Mouse (Mus musculus) liver, adult 2 months (tissue): Measurements from ENCODE around the gene Fgfr1op2. TPM values are rescaled to one million over a fixed set of nuclear protein-coding genes. Genes with fewer than 3 reads are reported as not detected.

Source experiments
- DNase-seq: peaks from one replicate; pipeline ENCODE4 v3.0.0-alpha.2; 2011; ENCODE audit warnings: low read depth, low spot score; ENCODE audit errors: extremely low read depth
- H3K27ac ChIP-seq: fragments of 200-500 bp; replicated peaks from 2 replicates; pipeline ENCODE4 v1.5.1; 2012; ENCODE audit warnings: low read depth, mild to moderate bottlenecking, control low read depth, inconsistent platforms, low read length; ENCODE audit not compliant: insufficient read depth
- H3K27me3 ChIP-seq: fragments of 200-500 bp; 2 replicates; pipeline ENCODE4 v1.6.1; 2012; ENCODE audit warnings: mild to moderate bottlenecking, moderate library complexity, low read length, inconsistent platforms; ENCODE audit not compliant: control insufficient read depth, insufficient read depth
- H3K36me3 ChIP-seq: fragments of 200-500 bp; 2 replicates; pipeline ENCODE4 v1.6.1; 2012; ENCODE audit warnings: low read length, inconsistent platforms; ENCODE audit not compliant: control insufficient read depth, insufficient read depth
- H3K4me1 ChIP-seq: fragments of 200-500 bp; 2 replicates; pipeline ENCODE4 v1.6.1; 2011; ENCODE audit warnings: low read length; ENCODE audit not compliant: control insufficient read depth, insufficient read depth
- H3K4me3 ChIP-seq: fragments of 200-500 bp; 2 replicates; pipeline ENCODE4 v1.5.1; 2011; ENCODE audit warnings: low read depth, mild to moderate bottlenecking, control low read depth, low read length, moderate library complexity; ENCODE audit not compliant: insufficient read depth
- H3K79me2 ChIP-seq: fragments of 200-500 bp; 2 replicates; pipeline ENCODE4 v1.6.1; 2012; ENCODE audit warnings: inconsistent platforms, mild to moderate bottlenecking, low read length, moderate library complexity; ENCODE audit not compliant: control insufficient read depth, insufficient read depth
- H3K9ac ChIP-seq: fragments of 200-500 bp; 2 replicates; pipeline ENCODE4 v1.6.1; 2012; ENCODE audit warnings: low read depth, mild to moderate bottlenecking, control low read depth, inconsistent platforms, low read length
- CTCF ChIP-seq: fragments of 200-500 bp; IDR thresholded peaks from 2 replicates; pipeline ENCODE4 v1.5.1; 2011; ENCODE audit warnings: low read depth, low read length, control low read depth
- POLR2A ChIP-seq: fragments of 200-500 bp; IDR thresholded peaks from 2 replicates; pipeline ENCODE4 v1.6.1; 2011; ENCODE audit warnings: low read length, control low read depth; ENCODE audit not compliant: insufficient read depth; ENCODE audit errors: extremely low read depth
- WGBS: fragments of 180-500 bp; shearing (Covaris S2); methylation state at CpG from one replicate; pipeline ENCODE4 v1.1.7; 2018; 5-methylcytosine and 5-hydroxymethylcytosine counted together
- polyA plus RNA-seq: library from polyadenylated mRNA; depleted of rRNA; stranded (reverse); fragments of >200 nt; gene quantifications from 2 replicates; pipeline ENCODE4 v1.2.3, GENCODE M21; 2012
- total RNA-seq: library from RNA; depleted of rRNA; stranded (reverse); fragments of >200 nt; gene quantifications from 2 replicates; pipeline ENCODE4 v1.2.3, GENCODE M21; 2014

The Fgfr1op2 gene
- total and polyA plus RNA-seq, 2 experiments, result 33.5 to 38.3 TPM

DNA sequence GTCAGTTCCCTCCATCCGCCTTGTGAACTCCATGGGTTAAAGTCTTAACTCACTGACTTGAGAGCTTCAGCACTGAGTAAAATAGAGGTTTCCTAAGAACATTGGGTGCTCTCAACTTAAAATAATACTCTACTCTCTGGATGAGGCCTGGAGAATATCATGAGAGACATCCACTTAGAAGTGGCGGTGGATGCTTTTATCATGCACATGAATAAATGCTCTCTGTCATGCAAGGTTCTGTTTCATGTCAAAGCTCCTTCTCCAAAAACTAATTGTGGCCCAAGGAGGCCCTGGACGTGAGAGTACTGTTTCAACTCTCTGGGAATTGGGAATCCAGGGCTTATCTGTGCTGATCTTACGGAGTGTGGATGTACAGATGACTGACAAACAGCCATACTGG, 39.9 kb upstream of the Fgfr1op2 start:
- WGBS, result 93% methylated on average over 4 of the region's 4 CpGs
- H3K27ac ChIP-seq, result no peak overlapping the region
- no peaks in the 10 kb centered on the region for H3K79me2 ChIP-seq
- no peak overlapping the region for H3K4me3 ChIP-seq
- no peak for DNase-seq
- H3K36me3 ChIP-seq, result no peaks in the 10 kb centered on the region
- TF ChIP-seq CTCF (no peak), POLR2A (no peak)
- no peaks in the 10 kb centered on the region; the same call in 1 of the 2 replicates for H3K27me3 ChIP-seq
- no peak overlapping the region for H3K9ac ChIP-seq
- H3K4me1 ChIP-seq, result no peaks in the 10 kb centered on the region

DNA sequence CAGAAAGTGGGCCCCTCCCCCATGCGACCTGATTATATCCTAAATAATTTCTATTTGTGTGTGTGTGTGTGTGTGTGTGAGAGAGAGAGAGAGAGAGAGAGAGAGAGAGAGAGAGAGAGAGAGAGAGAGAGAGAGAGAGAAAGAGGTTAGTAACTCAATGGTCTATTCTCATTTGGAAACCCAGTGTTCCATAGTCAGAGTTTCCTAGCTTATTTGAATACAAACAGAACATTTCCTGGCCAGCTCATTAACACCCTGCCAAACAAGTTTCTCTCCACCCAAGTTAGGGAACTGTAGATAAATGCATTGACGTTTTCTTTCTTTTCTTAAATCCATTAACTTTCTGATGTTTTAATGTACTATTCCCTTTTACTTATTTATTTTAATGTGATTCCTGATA, 38.9 kb upstream of the Fgfr1op2 start:
- H3K4me1 ChIP-seq, result no peaks in the 10 kb centered on the region
- H3K4me3 ChIP-seq, result no peak overlapping the region
- no peaks in the 10 kb centered on the region; the same call in 1 of the 2 replicates for H3K27me3 ChIP-seq
- TF ChIP-seq POLR2A (no peak), CTCF (no peak)
- DNase-seq, result no peak
- no peaks in the 10 kb centered on the region for H3K36me3 ChIP-seq
- H3K79me2 ChIP-seq, result no peaks in the 10 kb centered on the region
- WGBS, result 65% methylated on average over 2 of the region's 2 CpGs
- no peak overlapping the region for H3K9ac ChIP-seq
- H3K27ac ChIP-seq, result no peak overlapping the region

GRCm38 (mm10) chr6:146538661-146539060, 38.3 kb upstream of the Fgfr1op2 start:
- WGBS, result 75% methylated on average over 4 of the region's 4 CpGs
- DNase-seq, result peak; percentile 14
- no peaks in the 10 kb centered on the region for H3K79me2 ChIP-seq
- H3K9ac ChIP-seq, result no peak overlapping the region
- H3K27me3 ChIP-seq, result no peaks in the 10 kb centered on the region
- TF ChIP-seq CTCF (no peak), POLR2A (no peak)
- no peak overlapping the region for H3K4me3 ChIP-seq
- no peaks in the 10 kb centered on the region for H3K4me1 ChIP-seq
- no peaks in the 10 kb centered on the region for H3K36me3 ChIP-seq
- no peak overlapping the region for H3K27ac ChIP-seq

- no peak overlapping the region for H3K27ac ChIP-seq
- H3K79me2 ChIP-seq, result no peaks in the 10 kb centered on the region
- no peak for DNase-seq
- no peak overlapping the region for H3K9ac ChIP-seq
- TF ChIP-seq POLR2A, result no peak
- no peak for TF ChIP-seq CTCF
- no peaks in the 10 kb centered on the region for H3K27me3 ChIP-seq
- H3K4me1 ChIP-seq, result no peaks in the 10 kb centered on the region
- no peak overlapping the region for H3K4me3 ChIP-seq
- 76% methylated on average over 3 of the region's 3 CpGs for WGBS
- no peaks in the 10 kb centered on the region for H3K36me3 ChIP-seq
These were observed 36.6 kb upstream of the Fgfr1op2 start for GRCm38 (mm10) chr6:146540386-146540785.

DNA sequence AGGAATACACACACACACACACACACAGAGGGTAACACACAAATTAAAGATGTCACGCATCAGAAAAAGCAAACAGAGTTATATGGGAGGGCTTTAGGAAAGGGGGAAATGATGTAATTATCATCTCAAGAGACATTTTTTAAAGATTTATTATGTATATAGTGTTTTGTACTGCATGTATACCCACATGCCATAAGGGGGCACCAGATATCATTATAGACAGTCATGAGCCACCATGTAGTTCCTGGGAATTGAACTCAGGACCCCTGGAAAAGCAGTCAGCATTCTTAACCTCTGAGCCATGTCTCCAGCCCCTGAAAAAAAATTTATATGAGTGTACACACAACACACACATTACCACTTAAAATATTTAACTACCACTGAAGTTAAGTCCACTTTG, 32.4 kb upstream of the Fgfr1op2 start:
- DNase-seq, result no peak
- no peaks in the 10 kb centered on the region for H3K4me1 ChIP-seq
- WGBS, result 95% methylated on average over 1 of the region's 1 CpGs

GRCm38 (mm10) chr6:146545289-146545865, 31.6 kb upstream of the Fgfr1op2 start:
- Histone ChIP-seq H3K27ac (no peak overlapping the region), H3K27me3 (no peaks in the 10 kb centered on the region), H3K4me1 (no peaks in the 10 kb centered on the region), H3K79me2 (no peaks in the 10 kb centered on the region), H3K36me3 (peaks cover 17% of the 10 kb centered on the region; the same call in 1 of the 2 replicates), H3K4me3 (no peak overlapping the region), H3K9ac (no peak overlapping the region)
- 84% methylated on average over 5 of the region's 5 CpGs for WGBS
- no peak for TF ChIP-seq CTCF
- no peak for TF ChIP-seq POLR2A
- DNase-seq, result no peak

More for the DNA sequence above, 32.4 kb upstream of the Fgfr1op2 start:
- TF ChIP-seq POLR2A (no peak), CTCF (no peak)
- peaks cover 12% of the 10 kb centered on the region; the same call in 1 of the 2 replicates for H3K36me3 ChIP-seq
- H3K27me3 ChIP-seq, result no peaks in the 10 kb centered on the region
- H3K9ac ChIP-seq, result no peak overlapping the region
- H3K4me3 ChIP-seq, result no peak overlapping the region
- no peak overlapping the region for H3K27ac ChIP-seq
- H3K79me2 ChIP-seq, result no peaks in the 10 kb centered on the region
